Mouse (Mus musculus) cerebellum, adult 18-20 months (tissue): ENCODE results near the gene Plagl2.
A peak's percentile ranks its signal among the peaks of the same experiment; 100 is the strongest.

Experiments
- DNase-seq, 2 experiments: peaks; one replicate each; pipeline ENCODE4 v3.0.0; 2021

Gene Plagl2

DNA sequence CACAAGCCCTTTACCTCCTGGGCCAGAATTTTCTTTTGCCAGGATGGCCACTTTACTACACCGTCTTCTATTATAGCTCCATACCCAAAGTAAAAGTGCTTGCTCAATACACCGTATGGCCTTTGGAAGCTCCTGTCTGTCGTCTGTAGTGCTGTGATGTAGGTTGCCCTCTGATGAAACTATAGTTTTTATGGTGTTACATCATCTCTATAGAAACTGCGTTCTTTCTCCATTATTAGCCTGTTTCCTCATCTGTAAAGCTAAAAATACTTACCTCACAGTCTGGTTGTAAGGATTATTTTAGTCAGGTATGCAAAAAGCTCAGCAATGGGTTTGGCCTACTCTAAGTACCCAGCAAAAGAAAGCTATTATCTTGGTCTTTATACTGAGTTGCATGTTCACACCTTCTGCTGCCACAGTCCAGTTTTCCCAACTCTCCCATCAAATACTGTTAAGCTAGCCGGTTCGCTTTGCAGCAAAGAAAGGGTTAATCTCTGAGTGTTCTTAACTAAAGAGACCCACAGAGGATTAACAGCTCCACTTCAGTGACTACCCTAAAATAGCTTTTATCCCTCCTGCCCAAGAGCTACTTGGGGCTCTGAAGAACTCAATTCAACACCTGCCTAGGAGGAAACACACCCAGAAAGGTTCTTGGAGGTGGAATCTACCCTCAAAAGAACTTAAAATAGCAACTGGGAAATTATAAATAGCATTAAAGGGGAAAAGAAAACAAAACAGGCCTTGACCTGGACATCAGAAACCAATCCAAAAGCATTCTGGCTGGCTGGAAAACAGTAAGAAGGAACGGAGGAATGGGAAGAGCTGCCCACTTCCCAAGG lies 2.0 kb downstream of the Plagl2 start:
- no peak for DNase-seq

- DNase-seq: no peak
Observed at GRCm38 (mm10) chr2:153238406-153238805, 2.8 kb downstream of the Plagl2 start.

DNA sequence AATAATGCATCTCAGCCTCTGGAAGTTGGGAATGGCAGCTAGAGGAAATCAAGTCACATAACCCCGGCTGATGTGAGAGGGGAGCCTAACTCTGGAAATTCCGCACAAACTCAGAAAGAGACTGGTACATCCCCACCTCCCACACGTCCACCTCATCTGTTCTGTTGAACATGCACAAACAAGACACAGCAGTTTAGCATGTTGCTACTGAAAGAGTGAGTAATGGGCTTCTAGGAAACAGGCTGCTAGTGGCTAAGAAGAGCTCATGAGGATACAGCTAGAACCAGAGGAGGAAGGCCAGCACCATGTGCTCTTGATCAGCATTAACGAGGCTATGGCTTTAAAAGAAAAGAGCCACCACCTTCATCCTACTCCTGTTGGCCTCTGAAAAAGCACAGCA lies 3.3 kb downstream of the Plagl2 start:
- DNase-seq: no peak

DNA sequence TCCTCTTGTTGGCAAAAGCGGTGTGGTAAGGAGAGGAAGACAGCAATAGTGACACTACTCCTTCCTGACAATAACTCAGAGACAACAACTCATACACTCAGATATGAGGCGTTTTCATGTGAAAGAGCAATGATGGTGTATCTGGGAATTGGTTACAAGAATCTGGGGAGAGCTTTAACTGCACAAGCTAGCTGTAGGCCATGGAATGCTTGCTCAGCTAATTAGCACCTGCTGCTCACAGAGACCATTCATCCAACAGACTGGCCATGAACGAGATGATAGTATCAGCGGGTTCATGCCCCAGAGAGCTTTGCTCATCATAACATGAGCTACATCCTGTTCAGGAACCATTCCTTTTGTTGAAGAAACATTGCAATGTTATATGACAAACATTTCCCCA lies 4.0 kb downstream of the Plagl2 start:
- no peak for DNase-seq

- DNase-seq: no peak
Observed at GRCm38 (mm10) chr2:153228523-153228922, 12.7 kb downstream of the Plagl2 start.

GRCm38 (mm10) chr2:153227959-153228358 lies 13.3 kb downstream of the Plagl2 start:
- DNase-seq: no peak

GRCm38 (mm10) chr2:153225595-153225953 lies 15.7 kb downstream of the Plagl2 start:
- DNase-seq: no peak

DNA sequence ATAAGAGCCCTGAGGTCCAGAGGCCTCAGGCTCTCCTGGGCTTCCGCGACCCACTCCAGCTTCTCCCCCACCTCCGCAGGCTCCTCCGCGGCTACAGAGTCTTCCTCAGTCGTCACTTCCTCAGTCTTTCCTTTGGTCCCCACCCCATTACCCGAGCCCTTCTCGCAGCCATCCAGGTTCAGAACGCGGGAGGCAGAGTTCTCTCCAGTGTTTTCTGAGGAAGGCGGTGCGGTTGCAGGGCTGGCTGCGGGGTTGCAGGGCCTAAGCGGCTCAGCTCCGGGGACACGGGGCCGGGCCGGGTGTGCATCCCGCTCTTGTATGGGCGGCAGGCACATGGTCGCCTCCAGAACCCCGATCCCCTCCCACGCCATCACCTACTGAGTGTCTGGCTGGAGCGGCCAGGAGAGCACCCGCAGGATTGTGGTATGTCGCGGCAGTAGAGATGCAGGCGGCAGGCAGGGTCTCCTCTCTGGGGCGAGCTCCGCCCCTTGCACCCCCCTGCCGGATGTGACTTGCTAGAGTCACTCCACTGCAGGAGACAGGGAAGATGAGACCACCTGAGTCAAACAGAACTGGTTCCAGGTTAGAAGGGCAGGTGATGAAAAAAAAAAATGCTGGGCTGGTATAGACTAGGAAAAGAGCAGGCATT lies 16.2 kb downstream of the Plagl2 start, which contains the start of gene Tspyl3:
Gene Tspyl3, minus strand, starts transcription at position 496 of the 649 bp plus-strand sequence.
- peak; percentile 53 to 65 for DNase-seq

DNA sequence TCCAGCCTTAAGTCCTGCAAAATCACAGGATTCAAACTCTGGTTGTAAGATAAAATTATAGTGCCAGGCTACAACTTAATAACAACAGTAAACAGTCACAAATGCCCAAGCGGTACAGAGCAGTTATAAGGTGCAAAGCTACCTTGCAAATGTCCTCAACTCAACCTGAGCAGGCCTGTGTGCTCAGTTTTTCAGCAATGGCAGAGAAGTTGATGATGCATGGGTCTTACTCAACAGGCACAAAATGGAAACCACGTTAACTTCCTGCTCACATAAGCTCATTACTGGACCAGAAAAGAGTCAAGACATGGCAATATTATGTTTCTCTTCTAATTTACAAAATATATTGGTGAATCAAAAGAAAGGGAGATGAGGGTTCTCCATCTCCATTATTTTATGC lies 18.7 kb downstream of the Plagl2 start:
- DNase-seq: no peak

- no peak for DNase-seq
Observed at GRCm38 (mm10) chr2:153222130-153222529, 19.1 kb downstream of the Plagl2 start.

GRCm38 (mm10) chr2:153221620-153222019 lies 19.6 kb downstream of the Plagl2 start:
- DNase-seq: no peak

DNA sequence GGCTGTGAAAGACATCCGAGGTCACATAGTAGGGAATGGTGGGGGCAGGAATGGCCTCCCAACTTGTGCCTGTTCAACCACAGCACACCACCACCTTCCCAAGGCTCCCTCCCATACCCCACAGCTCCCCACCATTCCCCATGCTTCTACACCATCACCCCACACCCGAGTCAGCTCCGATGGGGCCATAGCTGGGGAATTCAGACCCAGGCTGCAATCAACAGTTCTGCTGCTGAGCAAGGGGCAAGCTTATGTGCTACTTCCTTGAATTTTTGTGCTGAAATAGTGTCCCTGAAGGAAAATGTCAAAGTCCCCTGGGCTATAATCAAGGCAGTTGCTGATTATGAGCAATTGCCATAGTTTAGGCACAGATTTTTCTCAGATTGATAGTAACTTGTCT lies 22.7 kb downstream of the Plagl2 start:
- no peak for DNase-seq

- DNase-seq: no peak
Observed at GRCm38 (mm10) chr2:153217826-153218340, 23.3 kb downstream of the Plagl2 start.

GRCm38 (mm10) chr2:153215421-153215820 lies 25.8 kb downstream of the Plagl2 start:
- DNase-seq: no peak

DNA sequence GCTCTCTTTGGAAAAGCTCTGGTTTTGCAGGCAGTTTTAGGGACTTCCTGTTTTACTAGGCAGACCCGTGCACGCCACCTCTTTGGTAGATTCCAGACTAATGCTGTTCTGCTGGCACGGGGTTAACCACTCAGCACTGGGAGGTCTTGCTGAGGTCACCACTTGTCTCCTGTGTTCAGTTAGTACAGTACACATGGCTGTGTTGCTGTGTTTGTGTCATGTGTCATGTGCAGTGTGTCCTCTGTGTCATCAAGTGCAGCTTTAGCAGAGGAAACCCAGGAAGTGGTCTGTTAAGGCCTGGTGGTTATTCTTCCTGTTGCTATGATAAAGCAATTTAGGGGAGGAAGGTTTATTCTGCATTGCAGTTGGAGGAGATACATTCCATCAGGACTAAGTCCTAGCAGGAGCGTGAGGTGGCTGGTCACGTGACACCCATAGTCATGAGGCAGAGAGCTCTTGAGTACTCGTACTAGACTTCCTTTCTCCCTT lies 26.4 kb downstream of the Plagl2 start:
- no peak for DNase-seq

- no peak for DNase-seq
Observed at GRCm38 (mm10) chr2:153213351-153213750, 27.9 kb downstream of the Plagl2 start.

GRCm38 (mm10) chr2:153211451-153211850 lies 29.8 kb downstream of the Plagl2 start:
- DNase-seq: no peak

DNA sequence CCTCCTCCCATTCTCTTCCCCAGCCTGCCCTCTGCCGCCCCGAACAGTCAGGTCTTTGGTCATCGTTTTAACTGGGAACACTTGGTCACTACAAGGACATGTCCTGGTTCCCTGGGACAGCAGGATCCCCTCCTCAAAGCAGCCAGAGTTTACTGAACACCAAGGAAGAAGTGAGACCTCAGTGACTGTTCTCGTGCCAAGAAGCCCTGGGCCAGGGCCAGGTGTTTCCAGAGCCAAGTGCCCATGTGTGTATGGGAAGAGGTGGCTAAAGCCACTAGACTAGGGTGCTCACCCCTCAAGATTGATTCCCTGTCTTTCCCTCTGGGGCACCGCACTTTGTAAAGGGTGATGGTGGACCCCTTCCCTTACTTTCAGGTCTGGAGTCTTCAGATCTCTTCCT lies 31.9 kb downstream of the Plagl2 start:
- DNase-seq: peak; percentile 37 to 48

DNA sequence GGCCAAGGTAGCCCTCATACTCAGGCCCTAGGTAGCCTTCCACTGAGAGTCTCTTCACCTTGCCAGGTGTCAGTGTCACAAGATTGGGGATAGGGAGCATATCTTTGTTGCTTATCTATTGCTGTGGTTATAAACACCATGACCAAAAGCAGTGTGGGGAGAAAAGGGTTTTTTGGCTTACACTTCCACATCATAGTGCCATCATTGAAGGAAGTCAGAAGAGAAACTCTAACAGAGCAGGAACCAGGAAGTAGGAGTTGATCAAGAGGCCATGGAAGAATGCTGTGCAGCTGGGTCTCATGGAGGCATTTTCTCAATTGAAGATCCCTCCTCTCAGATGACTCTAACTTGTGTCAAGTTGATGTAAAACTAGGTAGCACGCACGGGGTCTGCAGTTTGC lies 33.1 kb downstream of the Plagl2 start:
- DNase-seq: no peak

- no peak for DNase-seq
Observed at GRCm38 (mm10) chr2:153202766-153203165, 38.5 kb downstream of the Plagl2 start.

GRCm38 (mm10) chr2:153199114-153199513 lies 42.1 kb downstream of the Plagl2 start:
- DNase-seq: no peak

DNA sequence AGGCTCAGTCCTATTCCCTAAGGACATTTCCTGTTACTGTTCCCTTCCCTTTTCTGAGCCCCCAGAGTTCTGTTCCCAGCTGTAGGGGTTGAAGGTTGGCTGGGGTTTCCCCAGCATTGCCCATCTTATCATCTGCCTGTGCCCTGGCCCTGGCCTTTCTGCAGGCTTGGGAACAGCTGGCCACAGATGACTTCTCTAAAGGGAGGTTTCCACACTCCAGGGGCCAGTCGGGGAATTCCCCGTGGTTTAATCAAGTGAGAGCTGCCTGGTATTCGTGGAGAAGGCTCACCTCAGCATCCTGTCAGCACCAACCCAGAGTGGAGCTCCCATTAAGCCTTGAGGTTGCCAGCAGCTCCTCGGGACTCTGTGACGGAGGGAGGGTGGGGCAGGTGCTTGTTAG lies 42.7 kb downstream of the Plagl2 start:
- DNase-seq: no peak

GRCm38 (mm10) chr2:153194255-153194654 lies 47.0 kb downstream of the Plagl2 start:
- DNase-seq: no peak

- DNase-seq: no peak
Observed at GRCm38 (mm10) chr2:153191242-153191641, 50.0 kb downstream of the Plagl2 start.
